Mouse (Mus musculus) erythroblast, adult 5-6 weeks (primary cell): ENCODE data around the gene Chmp6. TPM values are rescaled to one million over a fixed set of nuclear protein-coding genes. Genes with fewer than 3 reads are reported as not detected.

Source experiments
- ATAC-seq: replicated peaks from 2 replicates; pipeline ENCODE4 v1.8.0; 2016; ENCODE audit warnings: moderate number of reproducible peaks, mild to moderate bottlenecking, moderate TSS enrichment, inconsistent platforms; ENCODE audit not compliant: poor library complexity, low FRiP score, severe bottlenecking
- total RNA-seq, 2 experiments: library from RNA; stranded (forward) in 1 of 2; stranded (reverse) in 1 of 2; fragments of 150-400 nt in 1 of 2; fragments of 200-764, 138-1000 nt in 1 of 2; gene quantifications; 2 replicates each; pipeline versions ENCODE4 v1.2.3 to v1.2.4; 2015 to 2017; ENCODE audit warnings: low replicate concordance in 2 of 2

Chmp6 gene
- total RNA-seq (2015; ENCODE audit: low replicate concordance) (5.9 and 7.7 TPM in 2 replicates), total RNA-seq (2017; ENCODE audit: low replicate concordance) (3.5 and 6.7 TPM in 2 replicates)

GRCm38 (mm10) chr11:119913291-119913934 lies at the start of gene Chmp6:
Chmp6 (plus strand) TSS chr11:119913441.
- 0 out of 2 replicates have a peak, but pooled peaks have one; percentile 26 for ATAC-seq

DNA sequence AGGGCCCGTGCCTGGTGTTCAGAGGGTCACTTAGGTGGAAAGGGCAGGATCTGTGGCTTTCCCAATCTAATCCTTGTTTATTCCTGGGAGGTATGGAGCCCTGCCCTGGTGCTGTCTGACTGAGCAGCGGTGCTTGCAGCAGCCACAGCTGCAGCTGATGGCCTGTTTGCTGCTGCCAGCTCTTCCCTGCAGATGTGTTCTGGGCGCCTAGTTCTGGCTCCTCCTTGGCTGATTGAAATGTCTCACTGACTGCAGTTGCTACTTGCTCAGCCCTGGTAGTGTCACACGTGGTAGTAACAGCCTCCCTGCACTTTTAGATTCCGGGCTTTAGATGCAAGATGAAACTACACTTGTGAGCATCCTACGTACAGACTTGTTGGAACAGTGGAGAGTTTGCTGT lies 46.4 kb upstream of the Chmp6 start:
- no peak for ATAC-seq

DNA sequence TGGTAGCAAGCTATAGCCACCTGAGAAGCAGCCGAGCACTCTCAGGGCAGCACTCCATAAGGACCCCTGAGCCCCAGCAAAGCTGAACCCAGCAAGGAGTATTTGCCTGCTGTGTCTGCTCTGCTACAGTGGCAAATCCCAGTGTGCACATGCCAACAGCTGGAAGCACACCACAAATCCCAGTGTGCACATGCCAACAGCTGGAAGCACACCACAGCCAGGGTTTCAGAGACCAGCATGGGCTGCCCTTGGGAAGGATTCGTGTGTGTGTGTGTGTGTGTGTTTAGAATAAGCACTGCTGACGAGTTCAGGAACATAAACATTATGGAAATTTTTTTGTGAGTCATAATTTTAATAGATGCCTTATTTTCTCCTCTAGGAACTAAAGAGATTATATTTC lies 45.1 kb upstream of the Chmp6 start:
- no peak for ATAC-seq

GRCm38 (mm10) chr11:119868556-119868955 lies 44.7 kb upstream of the Chmp6 start:
- ATAC-seq, result no peak

GRCm38 (mm10) chr11:119871141-119871540 lies 42.1 kb upstream of the Chmp6 start:
- no peak for ATAC-seq

DNA sequence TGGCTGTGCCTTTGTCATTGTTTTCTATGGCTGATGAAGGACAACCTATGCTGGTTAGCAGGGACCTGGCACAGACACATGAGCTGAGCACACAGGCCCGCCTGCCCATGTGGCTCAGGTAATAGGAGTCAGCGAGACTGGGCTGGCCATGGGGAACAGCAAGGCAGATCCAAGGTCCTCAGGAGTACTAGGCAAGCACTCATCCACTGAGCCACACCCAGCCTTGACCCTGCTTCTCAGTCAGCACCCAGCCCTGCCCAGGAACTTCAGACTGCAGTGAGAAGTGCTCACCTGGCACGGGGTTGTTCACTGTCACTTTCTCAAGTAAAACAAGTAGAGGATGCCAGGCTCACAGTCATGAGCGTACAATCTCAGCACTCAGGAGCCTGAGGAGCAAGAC lies 39.6 kb upstream of the Chmp6 start:
- no peak for ATAC-seq

DNA sequence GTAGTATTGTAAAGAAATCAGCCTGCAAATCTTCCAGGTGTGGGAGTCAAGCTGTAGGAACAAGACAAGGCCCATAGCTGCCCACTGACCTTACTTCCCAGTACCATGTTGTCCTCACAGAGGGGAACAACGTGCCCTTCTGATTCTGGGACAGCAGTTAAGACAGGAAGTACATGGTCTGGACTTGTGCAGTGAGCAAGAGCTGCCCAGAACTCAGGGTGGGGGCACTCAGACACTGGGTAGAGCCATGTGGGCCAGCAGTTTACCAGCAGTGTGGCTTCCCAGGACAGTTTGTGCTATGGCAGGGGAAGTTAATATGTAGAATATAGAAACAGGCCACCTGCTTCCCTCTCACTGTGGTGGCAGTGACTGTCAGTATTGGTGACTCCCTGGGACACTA lies 38.4 kb upstream of the Chmp6 start:
- no peak for ATAC-seq

GRCm38 (mm10) chr11:119875685-119876084 lies 37.6 kb upstream of the Chmp6 start:
- ATAC-seq, result no peak

GRCm38 (mm10) chr11:119877124-119877523 lies 36.1 kb upstream of the Chmp6 start:
- ATAC-seq, result no peak

- no peak for ATAC-seq
These were observed 33.7 kb upstream of the Chmp6 start for GRCm38 (mm10) chr11:119879573-119879972.

- no peak for ATAC-seq
These were observed 29.6 kb upstream of the Chmp6 start for GRCm38 (mm10) chr11:119883646-119884045.

DNA sequence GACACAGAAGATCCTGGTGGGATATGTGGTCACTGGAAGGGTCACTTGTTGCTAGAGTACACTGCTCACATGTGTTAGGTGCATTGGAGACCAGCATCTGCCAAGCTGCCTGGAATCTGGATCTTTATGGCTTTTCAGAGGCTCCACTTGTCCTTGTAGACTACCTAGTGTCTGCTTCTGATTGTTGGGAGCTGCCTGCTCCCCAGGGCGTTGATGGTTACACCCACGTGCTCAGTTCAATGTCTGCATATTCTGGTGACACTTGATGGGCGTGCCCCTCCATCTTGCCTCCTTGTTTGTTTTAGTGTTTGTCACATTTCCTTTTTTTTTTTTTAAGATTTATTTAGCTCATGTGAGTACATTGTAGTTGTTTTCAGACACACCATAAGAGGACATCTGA lies 23.3 kb upstream of the Chmp6 start:
- no peak for ATAC-seq

DNA sequence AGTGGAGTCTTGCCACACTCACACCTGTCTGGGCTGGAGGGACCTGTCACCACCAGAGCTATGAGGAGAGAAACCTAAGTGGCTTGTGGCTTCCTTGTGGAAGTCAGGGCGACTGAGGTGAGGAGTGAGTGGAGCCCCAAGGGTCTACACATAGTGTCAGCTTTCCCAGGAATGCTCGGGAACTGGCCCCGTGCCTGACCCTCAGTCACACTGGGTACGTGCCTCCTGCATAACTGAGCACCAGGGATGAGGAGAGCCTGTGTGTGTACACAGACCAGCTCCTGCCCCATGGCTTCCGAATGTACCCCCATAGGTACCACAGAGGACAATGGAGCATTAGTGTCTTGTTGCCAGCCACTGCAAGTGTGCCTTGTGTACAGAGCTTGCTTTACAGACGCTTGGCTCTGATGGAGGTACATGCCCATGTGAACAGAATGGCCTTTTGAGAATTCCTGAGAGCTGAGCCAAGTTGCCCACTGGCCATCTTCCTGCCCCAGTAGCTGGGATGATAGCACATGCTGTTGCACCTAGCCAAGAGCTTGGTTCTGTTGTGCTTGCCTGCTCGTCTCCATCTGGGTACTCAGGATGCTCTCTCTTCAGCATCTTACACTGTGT lies 21.5 kb upstream of the Chmp6 start:
- no peak for ATAC-seq

GRCm38 (mm10) chr11:119893667-119894236 lies 19.5 kb upstream of the Chmp6 start:
- no peak for ATAC-seq

- ATAC-seq, result no peak
These were observed 18.6 kb upstream of the Chmp6 start for GRCm38 (mm10) chr11:119894634-119895033.

DNA sequence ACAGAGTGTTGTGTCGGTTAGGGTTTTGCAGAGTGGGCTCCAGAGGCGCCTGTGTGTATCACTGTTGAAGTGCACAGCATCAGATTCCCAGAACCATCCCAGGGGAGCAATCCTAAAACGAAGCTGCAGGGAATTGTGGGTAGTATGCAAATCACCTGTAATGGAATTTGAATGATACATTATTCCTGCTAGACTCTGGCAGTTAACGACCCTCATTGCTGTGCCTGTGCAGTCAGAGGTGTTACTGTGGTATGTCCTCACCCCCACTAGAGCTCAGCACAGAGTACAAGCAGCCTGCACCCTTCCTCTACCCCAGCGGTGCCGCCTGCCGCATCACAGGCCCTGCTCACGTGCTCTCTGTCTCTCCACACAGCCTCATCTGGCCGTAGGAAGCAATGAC lies 16.2 kb upstream of the Chmp6 start:
- no peak for ATAC-seq

GRCm38 (mm10) chr11:119898976-119899375 lies 14.3 kb upstream of the Chmp6 start:
- no peak for ATAC-seq

GRCm38 (mm10) chr11:119901174-119901573 lies 12.1 kb upstream of the Chmp6 start:
- ATAC-seq, result no peak

DNA sequence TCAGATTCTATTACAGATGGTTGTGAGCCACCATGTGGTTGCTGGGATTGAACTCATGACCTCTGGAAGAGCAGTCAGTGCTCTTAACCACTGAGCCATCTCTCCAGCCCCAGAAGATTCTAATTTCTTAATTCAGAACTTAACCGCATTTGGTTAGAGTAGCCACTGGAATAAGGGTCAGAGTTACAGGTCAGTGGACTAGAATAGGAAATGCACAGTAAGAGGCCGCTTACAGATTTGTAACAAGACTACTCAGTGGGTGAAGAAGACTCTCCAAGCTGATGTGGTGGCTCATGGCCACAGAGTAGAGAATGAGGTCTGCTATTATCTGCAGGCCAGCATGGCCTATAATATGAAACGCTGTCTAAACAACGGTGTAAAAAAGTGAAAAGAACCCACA lies 10.3 kb upstream of the Chmp6 start:
- no peak for ATAC-seq

GRCm38 (mm10) chr11:119904621-119905286 lies 8.5 kb upstream of the Chmp6 start:
- ATAC-seq, result no peak

GRCm38 (mm10) chr11:119905794-119906193 lies 7.4 kb upstream of the Chmp6 start:
- no peak for ATAC-seq
